ENCODE assay signal across 8 mouse cellular contexts in the genomic region with DNA sequence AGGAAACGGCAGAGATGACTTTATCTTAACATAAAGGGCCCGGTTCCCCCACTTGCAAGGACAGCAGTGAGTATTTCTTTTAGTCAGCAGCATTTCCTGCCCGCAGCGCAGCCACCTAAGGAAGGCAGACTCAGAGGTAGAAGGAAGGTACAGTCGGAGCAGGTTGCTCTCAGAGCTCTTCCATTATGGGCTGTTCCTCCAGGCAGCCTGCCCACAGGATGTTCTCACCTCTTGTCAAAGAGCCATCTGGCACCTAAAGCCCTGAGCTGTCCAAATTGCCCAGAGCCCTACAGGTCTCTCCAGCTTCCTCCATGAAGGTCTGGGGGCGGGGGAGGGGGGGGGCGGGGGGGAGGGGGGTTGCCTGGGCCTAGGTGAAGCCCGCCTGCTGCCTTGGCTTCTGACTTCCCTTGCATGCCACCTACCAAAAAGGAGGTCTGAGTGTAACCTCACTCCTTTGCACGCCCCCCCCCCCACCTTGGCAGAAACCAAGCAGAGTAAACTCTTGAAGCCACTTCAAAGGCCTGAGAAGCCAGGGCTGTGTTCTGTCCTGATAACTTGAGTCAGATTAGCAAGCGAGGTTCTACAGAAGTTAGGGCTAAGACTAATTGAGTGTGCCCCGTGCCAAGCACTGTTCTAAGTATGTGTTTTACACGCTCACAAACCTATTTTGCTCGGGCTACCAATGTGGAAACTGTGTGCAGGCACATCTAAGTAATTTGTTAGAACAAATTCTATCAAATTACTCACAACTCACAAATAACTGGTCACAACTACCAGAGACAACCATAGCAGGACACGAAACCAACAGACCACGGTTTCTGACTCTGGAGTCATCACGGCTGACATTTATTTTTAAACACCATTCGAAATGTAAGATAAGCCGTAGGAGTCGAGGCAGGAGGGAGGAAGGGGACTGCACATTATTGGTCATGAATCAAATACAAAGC. TPM values are rescaled to one million over a fixed set of nuclear protein-coding genes. Genes with fewer than 3 reads are reported as not detected.
DNase-seq lines count a peak whose midpoint lies in the region; ATAC-seq lines count a peak whose summit lies in the region.
"Had no signal": no experiment of that assay in that cellular context is flagged by ENCODE, and none has a peak within 500 bp of the region (broad histone marks: within the 10 kb centered on the region; RNA-seq: fewer than 3 reads in every experiment).

No protein-coding gene starts in this region.

- H3K9ac ChIP-seq in stomach, embryonic 16.5 days (ENCODE audit: low read length), result no peak overlapping the region
- no peak overlapping the region for H3K9ac ChIP-seq in midbrain, embryonic 16.5 days (ENCODE audit: low read depth, low read length)
- H3K9ac ChIP-seq: limb, embryonic 13.5 days had no signal

- WGBS in stomach, embryonic 16.5 days, result 51% methylated on average over 17 of the region's 19 CpGs
- whole genome bisulfite sequencing in midbrain, embryonic 16.5 days, result 82% methylated on average over 17 of the region's 19 CpGs

- H3K4me3 ChIP-seq in stomach, embryonic 16.5 days (replicated peaks; ENCODE audit: low read length), result no peak overlapping the region
- no peak overlapping the region for H3K4me3 ChIP-seq in midbrain, embryonic 16.5 days (ENCODE audit: low read depth, low read length)
- H3K4me3 ChIP-seq: limb, embryonic 13.5 days had no signal

- no peak; the same call in 1 of the 2 replicates for ATAC-seq in stomach, embryonic 16.5 days (ENCODE audit: insufficient read depth, low FRiP score)
- ATAC-seq in midbrain, embryonic 16.5 days, result no peak

- no peaks in the 10 kb centered on the region for H3K9me3 ChIP-seq in stomach, embryonic 16.5 days (replicated peaks; ENCODE audit: control insufficient read depth, low read length)
- H3K9me3 ChIP-seq in midbrain, embryonic 16.5 days (replicated peaks; ENCODE audit: control insufficient read depth, low read length, poor library complexity, severe bottlenecking), result no peaks in the 10 kb centered on the region
- H3K9me3 ChIP-seq: limb, embryonic 13.5 days had no signal

- H3K36me3 ChIP-seq in stomach, embryonic 16.5 days (ENCODE audit: control insufficient read depth, insufficient read depth, low read length), result no peaks in the 10 kb centered on the region
- H3K36me3 ChIP-seq in midbrain, embryonic 16.5 days (ENCODE audit: control insufficient read depth, insufficient read depth, low read length), result no peaks in the 10 kb centered on the region

- peak; percentile 79 for DNase-seq in CD4-positive, CD25-positive, alpha-beta regulatory T cell, adult 2 months (ENCODE audit: low read depth, low spot score)
- DNase-seq in NIH3T3 (ENCODE audit: low read depth), result peak; percentile 37
- peak; percentile 59 for DNase-seq in gastrocnemius, postnatal 25 days
- DNase-seq in kidney, postnatal 25 days, result peak; percentile 25 to 47
- no peak for DNase-seq in right cerebral cortex, postnatal 4 days

- 0 out of 2 replicates have a peak overlapping the region, but pooled peaks have one; percentile 6 for H3K4me2 ChIP-seq in stomach, embryonic 16.5 days (ENCODE audit: low read depth, low read length)
- H3K4me2 ChIP-seq in midbrain, embryonic 16.5 days (ENCODE audit: low read length), result no peak overlapping the region
- H3K4me2 ChIP-seq: limb, embryonic 13.5 days had no signal

- H3K27me3 ChIP-seq in stomach, embryonic 16.5 days (ENCODE audit: control insufficient read depth, insufficient read depth, low read length), result no peaks in the 10 kb centered on the region
- H3K27me3 ChIP-seq in midbrain, embryonic 16.5 days (ENCODE audit: control insufficient read depth, insufficient read depth, low read depth, low read length), result no peaks in the 10 kb centered on the region

- H3K27ac ChIP-seq in stomach, embryonic 16.5 days (ENCODE audit: low read length), result no peak overlapping the region
- no peak overlapping the region for H3K27ac ChIP-seq in midbrain, embryonic 16.5 days (ENCODE audit: low read length)
- H3K27ac ChIP-seq: limb, embryonic 13.5 days had no signal

- peaks cover 7% of the 10 kb centered on the region; the same call in 1 of the 2 replicates for H3K4me1 ChIP-seq in stomach, embryonic 16.5 days (ENCODE audit: control insufficient read depth, insufficient read depth, low read length)
- H3K4me1 ChIP-seq in midbrain, embryonic 16.5 days (ENCODE audit: control insufficient read depth, insufficient read depth, low read length), result peaks cover 16% of the 10 kb centered on the region

RNA-seq across cellular contexts. Expression of a gene that starts 5.7 kb away (rescaled TPM):
- total RNA-seq in gastrocnemius, postnatal 25 days (2021), result 1 to 10 TPM; 4.7 to 4.8 TPM
- polyA plus RNA-seq in stomach, embryonic 16.5 days (2015; fragmentation: Nextera tagmentation; extraction: Ambion mirVana), result 8.6 and 9.4 TPM in 2 replicates
- polyA plus RNA-seq in midbrain, embryonic 16.5 days (2015; fragmentation: Nextera tagmentation; extraction: Ambion mirVana), result 21.4 and 22.2 TPM in 2 replicates
